Mouse (Mus musculus) ES-Bruce4 (cell line): ENCODE data around the gene Bicd2.

Experiments used
- CTCF ChIP-seq: IDR thresholded peaks from one replicate; pipeline ENCODE4 v1.8.1; 2011; ENCODE audit warnings: low read depth, low read length
- EP300 ChIP-seq: IDR thresholded peaks from 2 replicates; pipeline ENCODE4 v1.6.1; 2011; ENCODE audit warnings: low read depth, low read length; ENCODE audit not compliant: insufficient read depth
- POLR2A ChIP-seq: IDR thresholded peaks from one replicate; pipeline ENCODE4 v1.8.1; 2011; ENCODE audit warnings: low read length; ENCODE audit not compliant: insufficient read depth

GRCm38 (mm10) chr13:49320514-49320913 is 20.9 kb upstream of the Bicd2 start:
- no peak for TF ChIP-seq CTCF
- no peak for TF ChIP-seq POLR2A
- TF ChIP-seq EP300, result no peak
